Mouse (Mus musculus) limb, embryonic 10.5 days (tissue): Measurements from ENCODE around the gene A830005F24Rik. TPM values are rescaled to one million over a fixed set of nuclear protein-coding genes. Genes with fewer than 3 reads are reported as not detected.

ENCODE experiments used
- DNase-seq: peaks from one replicate; pipeline ENCODE4 v3.0.0-alpha.2; 2017; ENCODE audit warnings: low spot score
- H3K27ac ChIP-seq: fragments of 300-500 bp; sonication (generic); 2 replicates; pipeline ENCODE4 v1.5.1; 2016; ENCODE audit warnings: mild to moderate bottlenecking
- H3K27me3 ChIP-seq: fragments of 300-500 bp; sonication (generic); 2 replicates; pipeline ENCODE4 v1.6.1; 2016; ENCODE audit warnings: low read depth, mild to moderate bottlenecking; ENCODE audit not compliant: poor library complexity, severe bottlenecking
- H3K36me3 ChIP-seq: fragments of 300-500 bp; sonication (generic); 2 replicates; pipeline ENCODE4 v1.6.1; 2016; ENCODE audit warnings: mild to moderate bottlenecking, moderate library complexity
- H3K4me1 ChIP-seq: fragments of 300-500 bp; sonication (generic); 2 replicates; pipeline ENCODE4 v1.6.1; 2016
- H3K4me3 ChIP-seq: fragments of 300-500 bp; sonication (generic); 2 replicates; pipeline ENCODE4 v1.5.1; 2016; ENCODE audit warnings: mild to moderate bottlenecking, moderate library complexity
- H3K9me3 ChIP-seq: fragments of 300-500 bp; sonication (generic); replicated peaks from 2 replicates; pipeline ENCODE4 v1.6.1; 2016; ENCODE audit warnings: mild to moderate bottlenecking
- WGBS: fragments of 180-500 bp; shearing (Covaris S2); methylation state at CpG from one replicate; pipeline ENCODE4 v1.1.7; 2016; 5-methylcytosine and 5-hydroxymethylcytosine counted together
- polyA plus RNA-seq: library from polyadenylated mRNA; unstranded; fragments of >200 nt; fragmentation: Nextera tagmentation; extraction: Ambion mirVana; gene quantifications from 2 replicates; pipeline ENCODE4 v1.2.1, GENCODE M21; 2016

A830005F24Rik gene
- 2.4 TPM in 2 replicates for polyA plus RNA-seq

- Histone ChIP-seq H3K36me3 (0 out of 2 replicates have a peak, but pooled peaks cover 2% of the 10 kb centered on the region), H3K27ac (peak within 1 kb of the TSS; percentile 87), H3K4me1 (peaks cover 10% of the 10 kb centered on the region), H3K9me3 (no peaks in the 10 kb centered on the region), H3K4me3 (peak within 1 kb of the TSS; percentile 87), H3K27me3 (no peaks in the 10 kb centered on the region)
- peak; percentile 82 for DNase-seq
- WGBS, result 4% methylated on average over 34 of the region's 34 CpGs
Measured at GRCm38 (mm10) chr13:48513003-48513929, at the start of gene A830005F24Rik, which contains the start of gene Zfp169. Gene A830005F24Rik, plus strand, starts transcription at chr13:48513570. Gene Zfp169, minus strand, starts transcription at chr13:48513451.

GRCm38 (mm10) chr13:48464170-48464569 lies 49.2 kb upstream of the A830005F24Rik start:
- 18% methylated on average over 4 of the region's 4 CpGs for WGBS
- no peak overlapping the region for H3K27ac ChIP-seq

GRCm38 (mm10) chr13:48466186-48466585 lies 47.2 kb upstream of the A830005F24Rik start:
- Histone ChIP-seq H3K9me3 (no peaks in the 10 kb centered on the region), H3K36me3 (no peaks in the 10 kb centered on the region), H3K4me3 (no peak overlapping the region), H3K4me1 (no peaks in the 10 kb centered on the region), H3K27me3 (peaks cover 21% of the 10 kb centered on the region; the same call in 1 of the 2 replicates), H3K27ac (no peak overlapping the region)
- 62% methylated on average over 10 of the region's 10 CpGs for WGBS
- no peak for DNase-seq

More at GRCm38 (mm10) chr13:48464170-48464569, 49.2 kb upstream of the A830005F24Rik start:
- DNase-seq, result peak; percentile 79
- no peaks in the 10 kb centered on the region for H3K36me3 ChIP-seq
- no peaks in the 10 kb centered on the region for H3K4me1 ChIP-seq
- no peaks in the 10 kb centered on the region for H3K9me3 ChIP-seq
- peaks cover 21% of the 10 kb centered on the region; the same call in 1 of the 2 replicates for H3K27me3 ChIP-seq
- H3K4me3 ChIP-seq, result no peak overlapping the region

GRCm38 (mm10) chr13:48468656-48469180 lies 44.7 kb upstream of the A830005F24Rik start:
- no peak for DNase-seq
- H3K4me1 ChIP-seq, result no peaks in the 10 kb centered on the region
- WGBS, result 60% methylated on average over 15 of the region's 15 CpGs
- H3K27me3 ChIP-seq, result peaks cover 21% of the 10 kb centered on the region; the same call in 1 of the 2 replicates
- no peak overlapping the region for H3K4me3 ChIP-seq
- H3K27ac ChIP-seq, result no peak overlapping the region
- no peaks in the 10 kb centered on the region for H3K9me3 ChIP-seq
- H3K36me3 ChIP-seq, result no peaks in the 10 kb centered on the region

- H3K36me3 ChIP-seq, result peaks cover 15% of the 10 kb centered on the region
Measured at GRCm38 (mm10) chr13:48483606-48484005, 29.8 kb upstream of the A830005F24Rik start.

GRCm38 (mm10) chr13:48490396-48491182 lies 22.8 kb upstream of the A830005F24Rik start:
- Histone ChIP-seq H3K27ac (no peak overlapping the region), H3K9me3 (no peaks in the 10 kb centered on the region), H3K27me3 (no peaks in the 10 kb centered on the region), H3K36me3 (peaks cover 65% of the 10 kb centered on the region), H3K4me3 (no peak overlapping the region), H3K4me1 (no peaks in the 10 kb centered on the region)
- DNase-seq, result no peak
- WGBS, result 89% methylated on average over 35 of the region's 35 CpGs

More at GRCm38 (mm10) chr13:48483606-48484005, 29.8 kb upstream of the A830005F24Rik start:
- no peak overlapping the region for H3K4me3 ChIP-seq
- no peak overlapping the region for H3K27ac ChIP-seq
- H3K27me3 ChIP-seq, result no peaks in the 10 kb centered on the region
- H3K4me1 ChIP-seq, result no peaks in the 10 kb centered on the region
- no peak for DNase-seq
- no peaks in the 10 kb centered on the region for H3K9me3 ChIP-seq
- 94% methylated on average over 4 of the region's 4 CpGs for WGBS

GRCm38 (mm10) chr13:48493183-48493582 lies 20.2 kb upstream of the A830005F24Rik start:
- no peaks in the 10 kb centered on the region for H3K9me3 ChIP-seq
- H3K4me3 ChIP-seq, result no peak overlapping the region
- H3K4me1 ChIP-seq, result peaks cover 7% of the 10 kb centered on the region
- peaks cover 71% of the 10 kb centered on the region for H3K36me3 ChIP-seq
- H3K27ac ChIP-seq, result no peak overlapping the region
- DNase-seq, result no peak
- H3K27me3 ChIP-seq, result no peaks in the 10 kb centered on the region
- 88% methylated on average over 5 of the region's 5 CpGs for WGBS

- peak overlapping the region; percentile 50; the same call in 1 of the 2 replicates for H3K27ac ChIP-seq
- H3K9me3 ChIP-seq, result no peaks in the 10 kb centered on the region
- H3K4me3 ChIP-seq, result peak overlapping the region; percentile 40
- peaks cover 15% of the 10 kb centered on the region for H3K4me1 ChIP-seq
- WGBS, result 9% methylated on average over 15 of the region's 15 CpGs
- peak; percentile 80 for DNase-seq
- H3K27me3 ChIP-seq, result no peaks in the 10 kb centered on the region
- peaks cover 42% of the 10 kb centered on the region for H3K36me3 ChIP-seq
Measured at GRCm38 (mm10) chr13:48497693-48498221, 15.6 kb upstream of the A830005F24Rik start.

- no peak overlapping the region for H3K4me3 ChIP-seq
- peak overlapping the region; percentile 50; the same call in 1 of the 2 replicates for H3K27ac ChIP-seq
- peaks cover 42% of the 10 kb centered on the region for H3K36me3 ChIP-seq
- no peak for DNase-seq
- peaks cover 15% of the 10 kb centered on the region for H3K4me1 ChIP-seq
- 63% methylated on average over 4 of the region's 4 CpGs for WGBS
- no peaks in the 10 kb centered on the region for H3K9me3 ChIP-seq
- no peaks in the 10 kb centered on the region for H3K27me3 ChIP-seq
Measured at GRCm38 (mm10) chr13:48498676-48499075, 14.7 kb upstream of the A830005F24Rik start.

- no peak overlapping the region for H3K4me3 ChIP-seq
- H3K4me1 ChIP-seq, result peaks cover 15% of the 10 kb centered on the region
- H3K27ac ChIP-seq, result no peak overlapping the region
- no peaks in the 10 kb centered on the region for H3K27me3 ChIP-seq
- no peak for DNase-seq
- no peaks in the 10 kb centered on the region for H3K9me3 ChIP-seq
- H3K36me3 ChIP-seq, result peaks cover 47% of the 10 kb centered on the region
- 93% methylated on average over 5 of the region's 5 CpGs for WGBS
Measured at GRCm38 (mm10) chr13:48502422-48502821, 10.9 kb upstream of the A830005F24Rik start.

- Histone ChIP-seq H3K27ac (no peak overlapping the region), H3K36me3 (peaks cover 28% of the 10 kb centered on the region), H3K27me3 (no peaks in the 10 kb centered on the region), H3K4me3 (no peak overlapping the region), H3K9me3 (no peaks in the 10 kb centered on the region), H3K4me1 (peaks cover 10% of the 10 kb centered on the region)
- DNase-seq, result no peak
- 87% methylated on average over 9 of the region's 9 CpGs for WGBS
Measured at GRCm38 (mm10) chr13:48508661-48509060, 4.7 kb upstream of the A830005F24Rik start.

- Histone ChIP-seq H3K4me3 (no peak overlapping the region), H3K4me1 (peaks cover 10% of the 10 kb centered on the region), H3K27ac (no peak overlapping the region), H3K36me3 (0 out of 2 replicates have a peak, but pooled peaks cover 2% of the 10 kb centered on the region), H3K27me3 (no peaks in the 10 kb centered on the region), H3K9me3 (no peaks in the 10 kb centered on the region)
- WGBS, result 88% methylated on average over 4 of the region's 4 CpGs
- no peak for DNase-seq
Measured at GRCm38 (mm10) chr13:48515861-48516260, 2.5 kb downstream of the A830005F24Rik start.
